Mouse (Mus musculus) embryonic fibroblast, embryonic 13.5 days (primary cell): ENCODE data around the gene Kat2b. TPM values are rescaled to one million over a fixed set of nuclear protein-coding genes. Genes with fewer than 3 reads are reported as not detected.

ENCODE experiments used
- H3K27ac ChIP-seq: 2 replicates; pipeline ENCODE4 v1.5.1; 2012; ENCODE audit warnings: low read length, control low read depth, inconsistent platforms; ENCODE audit not compliant: insufficient read depth
- H3K4me1 ChIP-seq: 2 replicates; pipeline ENCODE4 v1.6.1; 2011; ENCODE audit warnings: low read length; ENCODE audit not compliant: control insufficient read depth, insufficient read depth
- H3K4me3 ChIP-seq: 2 replicates; pipeline ENCODE4 v1.5.1; 2011; ENCODE audit warnings: mild to moderate bottlenecking, control low read depth, low read length; ENCODE audit not compliant: insufficient read depth
- CTCF ChIP-seq: IDR thresholded peaks from 2 replicates; pipeline ENCODE4 v1.5.1; 2011; ENCODE audit warnings: mild to moderate bottlenecking, control low read depth, low read length, moderate library complexity, borderline replicate concordance; ENCODE audit not compliant: insufficient read depth
- POLR2A ChIP-seq: IDR thresholded peaks from 2 replicates; pipeline ENCODE4 v1.6.1; 2011; ENCODE audit warnings: low read depth, mild to moderate bottlenecking, control low read depth, low read length, moderate library complexity
- polyA plus RNA-seq: library from polyadenylated mRNA; stranded (reverse); fragments of >200 nt; gene quantifications from 2 replicates; pipeline ENCODE4 v1.2.4, GENCODE M21; 2011; ENCODE audit warnings: low read depth; ENCODE audit not compliant: missing spikeins, insufficient read length

The Kat2b gene
- polyA plus RNA-seq, 1 experiment = 33.2 TPM

- H3K27ac ChIP-seq = no peak overlapping the region
- TF ChIP-seq POLR2A = no peak
- TF ChIP-seq CTCF = no peak
Measured at GRCm38 (mm10) chr17:53551306-53552299, 15.1 kb upstream of the Kat2b start.

GRCm38 (mm10) chr17:53554088-53554487, 12.6 kb upstream of the Kat2b start:
- TF ChIP-seq CTCF (no peak), POLR2A (no peak)
- H3K27ac ChIP-seq = no peak overlapping the region
- H3K4me1 ChIP-seq = no peaks in the 10 kb centered on the region
- H3K4me3 ChIP-seq = no peak overlapping the region

More at GRCm38 (mm10) chr17:53551306-53552299, 15.1 kb upstream of the Kat2b start:
- Histone ChIP-seq H3K4me1 (no peaks in the 10 kb centered on the region), H3K4me3 (no peak overlapping the region)

- Histone ChIP-seq H3K27ac (no peak overlapping the region), H3K4me1 (no peaks in the 10 kb centered on the region), H3K4me3 (no peak overlapping the region)
- no peak for TF ChIP-seq POLR2A
- no peak for TF ChIP-seq CTCF
Measured at GRCm38 (mm10) chr17:53554813-53555212, 11.8 kb upstream of the Kat2b start.

- no peak overlapping the region for H3K27ac ChIP-seq
- no peak overlapping the region for H3K4me3 ChIP-seq
- no peak for TF ChIP-seq CTCF
- no peak for TF ChIP-seq POLR2A
- H3K4me1 ChIP-seq = no peaks in the 10 kb centered on the region
Measured at GRCm38 (mm10) chr17:53557443-53557842, 9.2 kb upstream of the Kat2b start.

- H3K27ac ChIP-seq = no peak overlapping the region
- TF ChIP-seq POLR2A (no peak), CTCF (no peak)
- H3K4me3 ChIP-seq = no peak overlapping the region
- no peaks in the 10 kb centered on the region for H3K4me1 ChIP-seq
Measured at GRCm38 (mm10) chr17:53559646-53560045, 7.0 kb upstream of the Kat2b start.

- no peak for TF ChIP-seq CTCF
- H3K4me1 ChIP-seq = peaks cover 5% of the 10 kb centered on the region
Measured at GRCm38 (mm10) chr17:53561458-53562029, 5.1 kb upstream of the Kat2b start.

GRCm38 (mm10) chr17:53564837-53565236, 1.8 kb upstream of the Kat2b start:
- TF ChIP-seq POLR2A (no peak), CTCF (no peak)
- Histone ChIP-seq H3K4me1 (peaks cover 8% of the 10 kb centered on the region), H3K4me3 (no peak overlapping the region), H3K27ac (no peak overlapping the region)

More at GRCm38 (mm10) chr17:53561458-53562029, 5.1 kb upstream of the Kat2b start:
- Histone ChIP-seq H3K27ac (no peak overlapping the region), H3K4me3 (no peak overlapping the region)

- H3K27ac ChIP-seq = peak overlapping the region; percentile 70
- H3K4me1 ChIP-seq = peaks cover 8% of the 10 kb centered on the region
- peak overlapping the region; percentile 93 for H3K4me3 ChIP-seq
- TF ChIP-seq POLR2A = peak; percentile 38
- TF ChIP-seq CTCF = no peak
Measured at GRCm38 (mm10) chr17:53566919-53567345, 271 bp downstream of the Kat2b start.

GRCm38 (mm10) chr17:53567346-53568101, 863 bp downstream of the Kat2b start:
- peak overlapping the region; percentile 66 for H3K27ac ChIP-seq
- TF ChIP-seq POLR2A (peak; percentile 47; the same call in 1 of the 2 replicates), CTCF (no peak)

GRCm38 (mm10) chr17:53568118-53568517, 1.5 kb downstream of the Kat2b start:
- H3K27ac ChIP-seq = no peak overlapping the region
- TF ChIP-seq POLR2A = no peak
- TF ChIP-seq CTCF = no peak
- H3K4me1 ChIP-seq = peaks cover 8% of the 10 kb centered on the region
- peak overlapping the region; percentile 93 for H3K4me3 ChIP-seq

More at GRCm38 (mm10) chr17:53567346-53568101, 863 bp downstream of the Kat2b start:
- peaks cover 8% of the 10 kb centered on the region for H3K4me1 ChIP-seq
- peak overlapping the region; percentile 93 for H3K4me3 ChIP-seq
